Comparison of ENCODE assay signal across 10 mouse cellular contexts in genomic region chr2:69777985-69778835, GRCm38 (mm10). TPM values are rescaled to one million over a fixed set of nuclear protein-coding genes. Genes with fewer than 3 reads are reported as not detected.
DNase-seq lines count a peak whose midpoint lies in the region; ATAC-seq and TF ChIP-seq lines count a peak whose summit lies in the region.
"Had no signal": no experiment of that assay in that cellular context is flagged by ENCODE, and none has a peak within 500 bp of the region (broad histone marks: within the 10 kb centered on the region; RNA-seq: fewer than 3 reads in every experiment).

No protein-coding gene starts in this region.

- dilution Hi-C loops in CH12.LX (cut with MboI; ENCODE audit: extremely low pct_ligation_motif_present, extremely low pct_unique_long_range_greater_than_20kb, low sequenced_read_pairs) = no loop called here

- peak; percentile 69 for ATAC-seq in inflammation-experienced regulatory T-cells, adult 6 months
- no peak for ATAC-seq in hindbrain, embryonic 11.5 days (ENCODE audit: low FRiP score)

- peak overlapping the region; percentile 48; the same call in 1 of the 2 replicates for H3K9ac ChIP-seq in CH12.LX (ENCODE audit: insufficient read depth, low read depth)
- H3K9ac ChIP-seq in hindbrain, embryonic 11.5 days (ENCODE audit: low read depth, low read length) = no peak overlapping the region
- H3K9ac ChIP-seq: neural tube, embryonic 13.5 days had no signal

- peak in 1 of 2 experiments; percentile 12; a peak in 1 of 4 replicates for TF ChIP-seq CTCF in CH12.LX (conservative IDR thresholded peaks at IDR 0.05 in 1 of 2, IDR thresholded peaks at IDR 0.05 in 1 of 2; ENCODE audit: low read depth in 2 of 2, low read length in 2 of 2)
- TF ChIP-seq CTCF in thymus, adult 2 months (IDR thresholded peaks at IDR 0.05; ENCODE audit: borderline replicate concordance, control insufficient read depth, extremely low read depth, insufficient read depth, low read length, poor library complexity) = no peak

- peaks cover 3 to 15% of the 10 kb centered on the region in 2 experiments; a peak in 3 of 4 replicates for H3K4me1 ChIP-seq in CH12.LX (ENCODE audit: control insufficient read depth in 1 of 2, insufficient read depth in 2 of 2)
- peaks cover 11% of the 10 kb centered on the region for H3K4me1 ChIP-seq in thymus, adult 2 months (replicated peaks; ENCODE audit: control insufficient read depth, insufficient read depth, low read length)
- no peaks in the 10 kb centered on the region for H3K4me1 ChIP-seq in hindbrain, embryonic 11.5 days (replicated peaks; ENCODE audit: control insufficient read depth, insufficient read depth, low read length)
- H3K4me1 ChIP-seq: neural tube, embryonic 13.5 days had no signal

- WGBS in thymus, adult 2 months = 16% methylated on average over 7 of the region's 7 CpGs
- WGBS in hindbrain, embryonic 11.5 days = 76% methylated on average over 7 of the region's 7 CpGs

- no peaks in the 10 kb centered on the region for H3K27me3 ChIP-seq in CH12.LX (replicated peaks)
- no peaks in the 10 kb centered on the region for H3K27me3 ChIP-seq in thymus, adult 2 months (ENCODE audit: control insufficient read depth, insufficient read depth, low read length)
- no peaks in the 10 kb centered on the region for H3K27me3 ChIP-seq in hindbrain, embryonic 11.5 days (ENCODE audit: control insufficient read depth, insufficient read depth, low read length)
- H3K27me3 ChIP-seq: neural tube, embryonic 13.5 days had no signal

- peak overlapping the region; percentile 28; the same call in 1 of the 2 replicates for H3K27ac ChIP-seq in CH12.LX (ENCODE audit: insufficient read depth, low read depth)
- peak overlapping the region; percentile 90 for H3K27ac ChIP-seq in thymus, adult 2 months (ENCODE audit: control insufficient read depth, insufficient read depth, low read length)
- H3K27ac ChIP-seq in hindbrain, embryonic 11.5 days (ENCODE audit: low read depth, low read length) = no peak overlapping the region
- H3K27ac ChIP-seq: neural tube, embryonic 13.5 days had no signal

- no peaks in the 10 kb centered on the region for H3K79me2 ChIP-seq in CH12.LX (replicated peaks; ENCODE audit: control insufficient read depth, extremely low read depth, insufficient read depth, poor library complexity, severe bottlenecking)

- H3K36me3 ChIP-seq in CH12.LX (replicated peaks in 1 of 2; ENCODE audit: control insufficient read depth in 1 of 2, insufficient read depth in 1 of 2, low read length in 1 of 2) = peaks cover 2 to 34% of the 10 kb centered on the region in 2 experiments
- peaks cover 4% of the 10 kb centered on the region; the same call in 1 of the 2 replicates for H3K36me3 ChIP-seq in thymus, adult 2 months (ENCODE audit: control insufficient read depth, insufficient read depth, low read length)
- H3K36me3 ChIP-seq in hindbrain, embryonic 11.5 days (ENCODE audit: control insufficient read depth, insufficient read depth, low read length) = no peaks in the 10 kb centered on the region

- in situ Hi-C loops in CH12.LX (cut with MboI; ENCODE audit: low pct_ligation_motif_present, low pct_unique_long_range_greater_than_20kb, low sequenced_read_pairs) = loop anchor here (25.0 kb wide), 1 partner anchor 141 kb away; the partner anchor contains the start of gene Bbs5

- no peak for TF ChIP-seq RAD21 in CH12.LX (IDR thresholded peaks at IDR 0.05; ENCODE audit: low read depth, low read length)

- TF ChIP-seq POLR2A in CH12.LX (IDR thresholded peaks at IDR 0.05; ENCODE audit: low read depth, low read length) = no peak
- TF ChIP-seq POLR2A in thymus, adult 2 months (IDR thresholded peaks at IDR 0.05; ENCODE audit: control insufficient read depth, extremely low read depth, insufficient read depth, low read length, poor library complexity) = no peak

- H3K4me2 ChIP-seq in CH12.LX (ENCODE audit: insufficient read depth, low read depth, poor library complexity, severe bottlenecking) = peak overlapping the region; percentile 38
- no peak overlapping the region for H3K4me2 ChIP-seq in hindbrain, embryonic 11.5 days (replicated peaks; ENCODE audit: low read depth, low read length)
- H3K4me2 ChIP-seq: neural tube, embryonic 13.5 days had no signal

- peak; percentile 6 to 29 for DNase-seq in left cerebral cortex, adult 18-20 months (ENCODE audit: low spot score in 2 of 2)
- DNase-seq in left cerebral cortex, adult 8-10 months (ENCODE audit: low spot score in 2 of 2) = no peak
- peak; percentile 21 for DNase-seq in CH12.LX (ENCODE audit: extremely low read depth)
- peak; percentile 62 for DNase-seq in thymus, adult 2 months
- DNase-seq in adrenal gland, postnatal 10 days = no peak
- no peak for DNase-seq in hindbrain, embryonic 11.5 days (ENCODE audit: low spot score)
- DNase-seq in Muller cell, postnatal 12 days (ENCODE audit: inconsistent ontology term) = no peak
- DNase-seq: gastrocnemius, postnatal 25 days had no signal

- no peak for TF ChIP-seq EP300 in CH12.LX (IDR thresholded peaks at IDR 0.05; ENCODE audit: low read length)

- peaks cover 7% of the 10 kb centered on the region for H3K9me3 ChIP-seq in CH12.LX (replicated peaks; ENCODE audit: low read length)
- no peaks in the 10 kb centered on the region for H3K9me3 ChIP-seq in hindbrain, embryonic 11.5 days (ENCODE audit: control insufficient read depth, low read length)
- H3K9me3 ChIP-seq: neural tube, embryonic 13.5 days had no signal

- H3K4me3 ChIP-seq in CH12.LX (replicated peaks in 1 of 3; ENCODE audit: low read depth in 2 of 3, low read length in 2 of 3, poor library complexity in 1 of 3) = peak overlapping the region in 2 of 3 experiments; percentile 26 to 37
- H3K4me3 ChIP-seq in thymus, adult 2 months (ENCODE audit: control insufficient read depth, insufficient read depth, low read length) = peak overlapping the region; percentile 3; the same call in 1 of the 2 replicates
- H3K4me3 ChIP-seq in hindbrain, embryonic 11.5 days (ENCODE audit: low read depth, low read length) = no peak overlapping the region
- H3K4me3 ChIP-seq: neural tube, embryonic 13.5 days had no signal

TF ChIP-seq in CH12.LX, 34 proteins besides CTCF, POLR2A, EP300 and RAD21:
- no peak for TF ChIP-seq UBTF (IDR thresholded peaks at IDR 0.05; ENCODE audit: low read depth, low read length)
- no peak for TF ChIP-seq MYC (IDR thresholded peaks at IDR 0.05; ENCODE audit: low read depth, low read length)
- no peak for TF ChIP-seq MAZ (IDR thresholded peaks at IDR 0.05; ENCODE audit: low read depth, low read length)
- peak; percentile 65 for TF ChIP-seq ZNF384 (IDR thresholded peaks at IDR 0.05; ENCODE audit: low read depth, low read length)

RNA-seq across cellular contexts. Expression of gene Ccdc173, which starts 11.2 kb away (rescaled TPM):
- 1 to 10 TPM; 2.2 to 2.6 TPM for total RNA-seq in left cerebral cortex, adult 18-20 months (2021)
- total RNA-seq in left cerebral cortex, adult 8-10 months (2022) = 1 to 10 TPM; 1.9 to 3.0 (median 1.9) TPM
- total RNA-seq in CH12.LX (2012; rRNA removed) (1.3 TPM in 2 replicates), CH12.LX (2014; rRNA removed) (1.7 and 1.8 TPM in 2 replicates)
- 3.6 and 3.9 TPM in 2 replicates for polyA plus RNA-seq in CH12.LX (2012; ENCODE audit: insufficient read length, low read depth)
- polyA plus RNA-seq in inflammation-experienced regulatory T-cells, adult 6 months (2017; shearing (Covaris generic)) = 1 to 10 TPM; 3.8 to 4.6 (median 4.3) TPM
- 0.26 and 0.43 TPM in 2 replicates for polyA plus RNA-seq in thymus, adult 2 months (2012; rRNA removed)
- 1 to 10 TPM; 1.3 to 1.9 TPM for total RNA-seq in adrenal gland, postnatal 10 days (2021)
- 4.2 and 5.8 TPM in 2 replicates for polyA plus RNA-seq in hindbrain, embryonic 11.5 days (2014; fragmentation: Nextera tagmentation; extraction: Ambion mirVana)

RNA-seq across cellular contexts. Expression of gene Phospho2, which starts 11.2 kb away (rescaled TPM):
- 10 to 100 TPM; 25.3 to 26.2 TPM for total RNA-seq in left cerebral cortex, adult 18-20 months (2021)
- 10 to 100 TPM; 18.5 to 24.3 (median 20.1) TPM for total RNA-seq in left cerebral cortex, adult 8-10 months (2022)
- total RNA-seq in CH12.LX (2012; rRNA removed) (12.9 and 14.4 TPM in 2 replicates), CH12.LX (2014; rRNA removed) (20.1 and 23.4 TPM in 2 replicates)
- polyA plus RNA-seq in CH12.LX (2012; ENCODE audit: insufficient read length, low read depth) = 10.2 and 11.1 TPM in 2 replicates
- 10 to 100 TPM; 42.9 to 51.1 (median 50.9) TPM for polyA plus RNA-seq in inflammation-experienced regulatory T-cells, adult 6 months (2017; shearing (Covaris generic))
- 87.1 and 106 TPM in 2 replicates for polyA plus RNA-seq in thymus, adult 2 months (2012; rRNA removed)
- 10 to 100 TPM; 15.8 to 18.1 TPM for total RNA-seq in adrenal gland, postnatal 10 days (2021)
- polyA plus RNA-seq in hindbrain, embryonic 11.5 days (2014; fragmentation: Nextera tagmentation; extraction: Ambion mirVana) = 41.5 and 45.1 TPM in 2 replicates

RNA-seq across cellular contexts. Expression of gene Klhl23, which starts 43.5 kb away (rescaled TPM):
- total RNA-seq in left cerebral cortex, adult 18-20 months (2021) = 10 to 100 TPM; 54.2 to 54.4 TPM
- 10 to 100 TPM; 46.7 to 55.1 (median 53.3) TPM for total RNA-seq in left cerebral cortex, adult 8-10 months (2022)
- total RNA-seq in CH12.LX (2012; rRNA removed) = 0.25 and 0.34 TPM in 2 replicates
- total RNA-seq in CH12.LX (2014; rRNA removed) = 0.05 and 0.23 TPM in 2 replicates
- polyA plus RNA-seq in CH12.LX (2012; ENCODE audit: insufficient read length, low read depth) = 0.09 and 0.11 TPM in 2 replicates
- polyA plus RNA-seq in inflammation-experienced regulatory T-cells, adult 6 months (2017; shearing (Covaris generic)) = 1 to 10 TPM in 1 of 3 experiments, under 1 TPM in 1, not detected in 1; 0.12 to 1.1 TPM
- polyA plus RNA-seq in thymus, adult 2 months (2012; rRNA removed) = 2.5 and 3.4 TPM in 2 replicates
- 10 to 100 TPM; 10.1 to 15.3 TPM for total RNA-seq in adrenal gland, postnatal 10 days (2021)
- polyA plus RNA-seq in hindbrain, embryonic 11.5 days (2014; fragmentation: Nextera tagmentation; extraction: Ambion mirVana) = 29.1 and 39.0 TPM in 2 replicates

RNA-seq across cellular contexts. Expression of gene Ppig, which starts 55.9 kb away (rescaled TPM):
- 10 to 100 TPM; 66.6 to 69.0 TPM for total RNA-seq in left cerebral cortex, adult 18-20 months (2021)
- 10 to 100 TPM; 65.0 to 75.5 (median 67.5) TPM for total RNA-seq in left cerebral cortex, adult 8-10 months (2022)
- total RNA-seq in CH12.LX (2012; rRNA removed) (10.3 and 11.5 TPM in 2 replicates), CH12.LX (2014; rRNA removed) (12.0 and 12.9 TPM in 2 replicates)
- 168 and 180 TPM in 2 replicates for polyA plus RNA-seq in CH12.LX (2012; ENCODE audit: insufficient read length, low read depth)
- polyA plus RNA-seq in inflammation-experienced regulatory T-cells, adult 6 months (2017; shearing (Covaris generic)) = 100 to 1,000 TPM; 199 to 210 (median 207) TPM
- polyA plus RNA-seq in thymus, adult 2 months (2012; rRNA removed) = 2.2 and 2.7 TPM in 2 replicates
- total RNA-seq in adrenal gland, postnatal 10 days (2021) = 10 to 100 TPM; 68.5 to 72.8 TPM
- polyA plus RNA-seq in hindbrain, embryonic 11.5 days (2014; fragmentation: Nextera tagmentation; extraction: Ambion mirVana) = 139 and 140 TPM in 2 replicates

Comparison
In these comparisons a context has a peak if more than half of its experiments do, and no peak if none do; other contexts are left out.
1. DNase-seq: peak in left cerebral cortex, adult 18-20 months (2 of 2), CH12.LX (single experiment) and thymus, adult 2 months (single experiment); none in left cerebral cortex, adult 8-10 months (0 of 2), adrenal gland, postnatal 10 days (single experiment), hindbrain, embryonic 11.5 days (single experiment) and Muller cell, postnatal 12 days (single experiment).
2. RNA of gene Klhl23, which starts 43.5 kb away (total RNA-seq): 54.2 to 54.4 TPM in left cerebral cortex, adult 18-20 months, 46.7 to 55.1 TPM in left cerebral cortex, adult 8-10 months and 10.1 to 15.3 TPM in adrenal gland, postnatal 10 days; 0.05 to 0.34 TPM in CH12.LX; every median in the first group is over 4 times any median in the second.